Mouse (Mus musculus): ENCODE measurements around the gene Rtn4rl2. TPM values are rescaled to one million over a fixed set of nuclear protein-coding genes. Genes with fewer than 3 reads are reported as not detected.

Gene Rtn4rl2
- polyA plus RNA-seq, 1 experiment from 2014 or later: 0.75 TPM

GRCm38 (mm10) chr2:84865616-84866571, 20.6 kb downstream of the Rtn4rl2 start:
- WGBS: 1% methylated on average over 47 of the region's 47 CpGs
- peaks cover 36% of the 10 kb centered on the region for H3K27me3 ChIP-seq (ENCODE audit: control insufficient read depth, insufficient read depth, low read length)
- H3K4me3 ChIP-seq (ENCODE audit: low read depth, low read length): peak overlapping the region; percentile 23
- H3K36me3 ChIP-seq (ENCODE audit: control insufficient read depth, insufficient read depth, low read length): peaks cover 9% of the 10 kb centered on the region; the same call in 1 of the 2 replicates
- DNase-seq (ENCODE audit: low spot score) (peak; percentile 82), ATAC-seq (ENCODE audit: insufficient number of reproducible peaks, low FRiP score, low TSS enrichment, low read depth) (peak; percentile 40)
- no peak overlapping the region for H3K27ac ChIP-seq (replicated peaks; ENCODE audit: low read depth, low read length)
- H3K4me1 ChIP-seq (ENCODE audit: control insufficient read depth, insufficient read depth, low read length): peaks cover 6% of the 10 kb centered on the region; the same call in 1 of the 2 replicates
- H3K9me3 ChIP-seq (ENCODE audit: control insufficient read depth, low read length): no peaks in the 10 kb centered on the region
- peak overlapping the region; percentile 61 for H3K4me2 ChIP-seq (ENCODE audit: low read depth, severe bottlenecking)
- peak overlapping the region; percentile 24; the same call in 1 of the 2 replicates for H3K9ac ChIP-seq (ENCODE audit: low read length)

- Histone ChIP-seq H3K4me2 (ENCODE audit: low read depth, severe bottlenecking) (no peak overlapping the region), H3K27ac (replicated peaks; ENCODE audit: low read depth, low read length) (no peak overlapping the region), H3K36me3 (ENCODE audit: control insufficient read depth, insufficient read depth, low read length) (peaks cover 18% of the 10 kb centered on the region), H3K9me3 (ENCODE audit: control insufficient read depth, low read length) (no peaks in the 10 kb centered on the region), H3K27me3 (ENCODE audit: control insufficient read depth, insufficient read depth, low read length) (peaks cover 15% of the 10 kb centered on the region), H3K9ac (ENCODE audit: low read length) (no peak overlapping the region), H3K4me3 (ENCODE audit: low read depth, low read length) (no peak overlapping the region), H3K4me1 (ENCODE audit: control insufficient read depth, insufficient read depth, low read length) (peaks cover 6% of the 10 kb centered on the region; the same call in 1 of the 2 replicates)
- no peak for DNase-seq (ENCODE audit: low spot score)
- 80% methylated on average over 3 of the region's 3 CpGs for WGBS
- ATAC-seq (ENCODE audit: insufficient number of reproducible peaks, low FRiP score, low TSS enrichment, low read depth): no peak
Observed at GRCm38 (mm10) chr2:84862231-84862630, 24.3 kb downstream of the Rtn4rl2 start.

GRCm38 (mm10) chr2:84861430-84861829, 25.1 kb downstream of the Rtn4rl2 start:
- no peak overlapping the region for H3K9ac ChIP-seq (ENCODE audit: low read length)
- H3K4me2 ChIP-seq (ENCODE audit: low read depth, severe bottlenecking): no peak overlapping the region
- ATAC-seq (ENCODE audit: insufficient number of reproducible peaks, low FRiP score, low TSS enrichment, low read depth) (no peak), DNase-seq (ENCODE audit: low spot score) (no peak)
- H3K27ac ChIP-seq (replicated peaks; ENCODE audit: low read depth, low read length): no peak overlapping the region
- 86% methylated on average over 3 of the region's 3 CpGs for WGBS
- H3K36me3 ChIP-seq (ENCODE audit: control insufficient read depth, insufficient read depth, low read length): peaks cover 21% of the 10 kb centered on the region
- H3K4me1 ChIP-seq (ENCODE audit: control insufficient read depth, insufficient read depth, low read length): peaks cover 6% of the 10 kb centered on the region; the same call in 1 of the 2 replicates
- no peak overlapping the region for H3K4me3 ChIP-seq (ENCODE audit: low read depth, low read length)
- no peaks in the 10 kb centered on the region for H3K9me3 ChIP-seq (ENCODE audit: control insufficient read depth, low read length)
- H3K27me3 ChIP-seq (ENCODE audit: control insufficient read depth, insufficient read depth, low read length): peaks cover 7% of the 10 kb centered on the region

- Histone ChIP-seq H3K9me3 (ENCODE audit: control insufficient read depth, low read length) (no peaks in the 10 kb centered on the region), H3K27ac (replicated peaks; ENCODE audit: low read depth, low read length) (no peak overlapping the region), H3K4me2 (ENCODE audit: low read depth, severe bottlenecking) (no peak overlapping the region), H3K4me1 (ENCODE audit: control insufficient read depth, insufficient read depth, low read length) (no peaks in the 10 kb centered on the region), H3K27me3 (ENCODE audit: control insufficient read depth, insufficient read depth, low read length) (no peaks in the 10 kb centered on the region), H3K4me3 (ENCODE audit: low read depth, low read length) (no peak overlapping the region), H3K36me3 (ENCODE audit: control insufficient read depth, insufficient read depth, low read length) (peaks cover 23% of the 10 kb centered on the region), H3K9ac (ENCODE audit: low read length) (no peak overlapping the region)
- 89% methylated on average over 7 of the region's 7 CpGs for WGBS
- ATAC-seq (ENCODE audit: insufficient number of reproducible peaks, low FRiP score, low TSS enrichment, low read depth) (no peak), DNase-seq (ENCODE audit: low spot score) (no peak)
Observed at GRCm38 (mm10) chr2:84859991-84860780, 26.3 kb downstream of the Rtn4rl2 start.

GRCm38 (mm10) chr2:84858551-84858950, 28.0 kb downstream of the Rtn4rl2 start:
- no peak for DNase-seq (ENCODE audit: low spot score)

GRCm38 (mm10) chr2:84855732-84856131, 30.8 kb downstream of the Rtn4rl2 start:
- peak; percentile 46; the same call in 1 of the 2 replicates for ATAC-seq (ENCODE audit: insufficient number of reproducible peaks, low FRiP score, low TSS enrichment, low read depth)
- no peaks in the 10 kb centered on the region for H3K9me3 ChIP-seq (ENCODE audit: control insufficient read depth, low read length)
- H3K4me1 ChIP-seq (ENCODE audit: control insufficient read depth, insufficient read depth, low read length): peaks cover 3% of the 10 kb centered on the region; the same call in 1 of the 2 replicates
- H3K27ac ChIP-seq (replicated peaks; ENCODE audit: low read depth, low read length): no peak overlapping the region
- H3K9ac ChIP-seq (ENCODE audit: low read length): no peak overlapping the region
- peaks cover 14% of the 10 kb centered on the region for H3K36me3 ChIP-seq (ENCODE audit: control insufficient read depth, insufficient read depth, low read length)
- peak; percentile 52 for DNase-seq (ENCODE audit: low spot score)
- WGBS: 67% methylated on average over 2 of the region's 2 CpGs
- no peak overlapping the region for H3K4me2 ChIP-seq (ENCODE audit: low read depth, severe bottlenecking)
- H3K27me3 ChIP-seq (ENCODE audit: control insufficient read depth, insufficient read depth, low read length): no peaks in the 10 kb centered on the region
- H3K4me3 ChIP-seq (ENCODE audit: low read depth, low read length): no peak overlapping the region

More at GRCm38 (mm10) chr2:84858551-84858950, 28.0 kb downstream of the Rtn4rl2 start:
- Histone ChIP-seq H3K9me3 (ENCODE audit: control insufficient read depth, low read length) (no peaks in the 10 kb centered on the region), H3K4me3 (ENCODE audit: low read depth, low read length) (no peak overlapping the region), H3K27ac (replicated peaks; ENCODE audit: low read depth, low read length) (no peak overlapping the region), H3K36me3 (ENCODE audit: control insufficient read depth, insufficient read depth, low read length) (peaks cover 23% of the 10 kb centered on the region), H3K27me3 (ENCODE audit: control insufficient read depth, insufficient read depth, low read length) (no peaks in the 10 kb centered on the region), H3K9ac (ENCODE audit: low read length) (no peak overlapping the region), H3K4me1 (ENCODE audit: control insufficient read depth, insufficient read depth, low read length) (no peaks in the 10 kb centered on the region), H3K4me2 (ENCODE audit: low read depth, severe bottlenecking) (no peak overlapping the region)
- WGBS: 83% methylated on average over 1 of the region's 1 CpGs
- no peak for ATAC-seq (ENCODE audit: insufficient number of reproducible peaks, low FRiP score, low TSS enrichment, low read depth)

- Histone ChIP-seq H3K4me2 (ENCODE audit: low read depth, severe bottlenecking) (no peak overlapping the region), H3K36me3 (ENCODE audit: control insufficient read depth, insufficient read depth, low read length) (peaks cover 10% of the 10 kb centered on the region; the same call in 1 of the 2 replicates), H3K27me3 (ENCODE audit: control insufficient read depth, insufficient read depth, low read length) (no peaks in the 10 kb centered on the region), H3K27ac (replicated peaks; ENCODE audit: low read depth, low read length) (no peak overlapping the region), H3K4me1 (ENCODE audit: control insufficient read depth, insufficient read depth, low read length) (peaks cover 3% of the 10 kb centered on the region; the same call in 1 of the 2 replicates), H3K9me3 (ENCODE audit: control insufficient read depth, low read length) (no peaks in the 10 kb centered on the region), H3K9ac (ENCODE audit: low read length) (no peak overlapping the region), H3K4me3 (ENCODE audit: low read depth, low read length) (no peak overlapping the region)
- ATAC-seq (ENCODE audit: insufficient number of reproducible peaks, low FRiP score, low TSS enrichment, low read depth) (peak; percentile 14; the same call in 1 of the 2 replicates), DNase-seq (ENCODE audit: low spot score) (peak; percentile 49)
- 35% methylated on average over 23 of the region's 23 CpGs for WGBS
Observed at GRCm38 (mm10) chr2:84851130-84852040, 35.1 kb downstream of the Rtn4rl2 start.

Measured in limb, embryonic 11.5 days (tissue).